Mouse (Mus musculus) bone marrow macrophage, adult 2 months (primary cell): Measurements from ENCODE around the gene Atp7a. TPM values are rescaled to one million over a fixed set of nuclear protein-coding genes. Genes with fewer than 3 reads are reported as not detected.

Source experiments
- H3K27ac ChIP-seq: 2 replicates; pipeline ENCODE4 v1.5.1; 2012; ENCODE audit warnings: low read depth, low read length; ENCODE audit not compliant: insufficient read depth
- H3K4me1 ChIP-seq: 2 replicates; pipeline ENCODE4 v1.6.1; 2012; ENCODE audit warnings: low read length; ENCODE audit not compliant: control insufficient read depth, insufficient read depth
- H3K4me3 ChIP-seq: 2 replicates; pipeline ENCODE4 v1.5.1; 2012; ENCODE audit warnings: mild to moderate bottlenecking, low read length, moderate library complexity; ENCODE audit not compliant: insufficient read depth
- CTCF ChIP-seq: IDR thresholded peaks from 2 replicates; pipeline ENCODE4 v1.5.1; 2012; ENCODE audit warnings: low read depth, mild to moderate bottlenecking, low read length, moderate library complexity
- POLR2A ChIP-seq: IDR thresholded peaks from 2 replicates; pipeline ENCODE4 v1.6.1; 2012; ENCODE audit warnings: mild to moderate bottlenecking, low read depth, low read length, borderline replicate concordance
- polyA plus RNA-seq: library from polyadenylated mRNA; stranded (reverse); fragments of >200 nt; gene quantifications from 2 replicates; pipeline ENCODE4 v1.2.4, GENCODE M21; 2012; ENCODE audit not compliant: missing spikeins, insufficient read depth, insufficient read length

The Atp7a gene
- polyA plus RNA-seq, 1 experiment, result 20.3 TPM

DNA sequence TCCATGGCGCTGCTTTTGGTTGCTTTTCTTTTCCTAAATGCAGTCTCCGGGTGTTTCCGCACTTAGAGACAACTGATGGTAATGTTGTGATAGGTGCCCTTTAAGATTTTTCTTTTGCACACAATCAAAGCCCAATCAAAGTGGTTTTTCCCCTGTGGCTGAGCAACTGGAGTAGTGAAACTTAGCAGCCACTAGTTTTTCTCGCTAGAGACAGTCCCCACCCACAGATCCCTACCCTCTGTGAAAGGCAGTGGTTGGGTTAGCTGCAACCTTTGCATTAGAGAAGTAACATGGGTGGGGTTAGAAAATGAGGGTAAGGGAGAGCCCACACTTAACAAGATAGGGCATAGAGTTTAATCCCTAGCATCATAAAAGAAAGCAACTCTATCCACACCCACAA is 108.4 kb downstream of the Atp7a start:
- peak overlapping the region; percentile 100 for H3K27ac ChIP-seq
- peak overlapping the region; percentile 55 for H3K4me3 ChIP-seq
- peaks cover 38% of the 10 kb centered on the region for H3K4me1 ChIP-seq
- TF ChIP-seq CTCF, result no peak

- Histone ChIP-seq H3K4me1 (peaks cover 38% of the 10 kb centered on the region), H3K27ac (peak overlapping the region; percentile 100), H3K4me3 (no peak overlapping the region)
- TF ChIP-seq CTCF (no peak), POLR2A (no peak)
Measured at GRCm38 (mm10) chrX:106135916-106136575, 109.0 kb downstream of the Atp7a start.

DNA sequence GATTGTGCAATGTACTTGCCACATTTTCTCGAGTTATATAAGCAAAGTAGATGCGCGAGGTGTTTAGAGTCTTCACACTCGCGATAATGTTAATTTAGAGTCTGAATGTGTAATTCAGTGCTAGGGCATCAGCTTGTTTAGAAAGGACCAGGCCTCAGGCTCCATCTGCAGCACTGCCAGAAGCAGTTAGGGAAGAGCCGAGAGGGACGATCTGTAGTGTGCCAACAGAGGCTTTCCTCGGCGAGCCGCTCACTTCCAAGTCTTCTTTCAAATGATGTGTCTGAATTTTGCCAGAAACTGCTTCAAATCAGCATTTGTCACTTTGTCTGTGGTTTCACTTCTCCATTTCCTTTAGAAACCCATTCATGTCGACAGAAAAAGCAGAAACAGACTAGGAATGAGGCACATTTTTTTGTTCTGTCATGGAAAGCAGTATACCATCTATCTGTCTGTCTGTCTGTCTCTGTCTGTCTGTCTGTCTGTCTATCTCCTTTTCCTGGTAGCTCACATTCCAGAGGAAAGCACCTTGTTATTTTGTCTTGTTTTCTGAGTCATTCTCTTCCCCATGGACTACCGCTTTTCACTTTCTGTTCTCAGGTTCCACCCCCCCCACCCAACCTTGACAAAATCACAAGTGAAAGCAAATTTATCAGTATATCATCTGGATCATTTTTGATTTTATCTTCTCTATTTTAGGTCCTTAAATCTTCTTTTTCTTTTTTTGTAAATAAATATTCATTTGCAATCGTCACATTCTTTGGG is 112.4 kb downstream of the Atp7a start:
- TF ChIP-seq POLR2A (no peak), CTCF (no peak)
- Histone ChIP-seq H3K4me1 (peaks cover 34% of the 10 kb centered on the region), H3K27ac (peak overlapping the region; percentile 97), H3K4me3 (peak overlapping the region; percentile 17; the same call in 1 of the 2 replicates)

- Histone ChIP-seq H3K27ac (peak within 1 kb of the TSS; percentile 95), H3K4me1 (peaks cover 39% of the 10 kb centered on the region), H3K4me3 (peak within 1 kb of the TSS; percentile 63)
- TF ChIP-seq POLR2A (no peak), CTCF (no peak)
Measured at GRCm38 (mm10) chrX:106142936-106143335, 115.9 kb downstream of the Atp7a start, which contains the start of gene Tlr13. Tlr13 (plus strand) TSS chrX:106143204.

DNA sequence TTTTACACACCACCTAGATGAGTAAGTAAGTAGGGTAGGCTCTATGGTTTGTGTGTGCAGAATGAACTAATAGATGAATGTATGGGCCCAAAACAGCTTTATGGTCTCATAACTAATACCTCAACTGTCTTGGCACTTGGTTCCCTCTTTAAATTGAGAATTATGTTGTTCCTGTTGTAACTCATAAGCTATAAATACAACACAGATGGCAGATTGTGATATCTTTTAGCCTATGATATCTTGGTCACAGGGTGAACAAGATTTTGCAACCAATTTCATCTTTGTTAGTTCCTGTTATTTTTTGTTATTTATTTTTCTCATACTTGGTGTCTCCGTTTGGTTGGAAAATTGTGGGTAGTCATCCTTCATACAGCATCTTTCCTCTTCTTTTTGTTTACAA is 121.1 kb downstream of the Atp7a start:
- Histone ChIP-seq H3K27ac (peak overlapping the region; percentile 99), H3K4me3 (no peak overlapping the region), H3K4me1 (peaks cover 47% of the 10 kb centered on the region)
- TF ChIP-seq POLR2A (no peak), CTCF (no peak)

DNA sequence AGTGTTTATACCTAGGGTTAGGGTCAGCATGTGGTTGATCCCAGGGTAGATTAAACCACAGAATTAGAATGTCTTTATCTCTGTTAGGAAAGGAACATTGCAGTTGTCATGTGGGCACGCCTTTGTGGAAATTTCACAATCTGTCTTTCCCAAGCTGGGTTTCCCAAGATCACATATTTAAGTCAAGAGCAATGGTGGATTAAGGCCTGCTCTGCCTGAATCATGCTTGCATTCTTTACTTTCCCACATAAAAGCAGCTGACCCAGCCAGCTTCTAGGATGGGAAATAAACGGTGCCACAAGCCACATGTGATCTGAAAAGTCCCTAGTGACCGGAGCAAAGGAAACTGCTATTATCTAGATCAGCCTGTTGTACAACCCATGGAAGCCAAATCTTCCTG is 122.4 kb downstream of the Atp7a start:
- peaks cover 50% of the 10 kb centered on the region for H3K4me1 ChIP-seq
- TF ChIP-seq CTCF, result no peak
- no peak for TF ChIP-seq POLR2A
- H3K27ac ChIP-seq, result peak overlapping the region; percentile 99
- peak overlapping the region; percentile 14; the same call in 1 of the 2 replicates for H3K4me3 ChIP-seq

DNA sequence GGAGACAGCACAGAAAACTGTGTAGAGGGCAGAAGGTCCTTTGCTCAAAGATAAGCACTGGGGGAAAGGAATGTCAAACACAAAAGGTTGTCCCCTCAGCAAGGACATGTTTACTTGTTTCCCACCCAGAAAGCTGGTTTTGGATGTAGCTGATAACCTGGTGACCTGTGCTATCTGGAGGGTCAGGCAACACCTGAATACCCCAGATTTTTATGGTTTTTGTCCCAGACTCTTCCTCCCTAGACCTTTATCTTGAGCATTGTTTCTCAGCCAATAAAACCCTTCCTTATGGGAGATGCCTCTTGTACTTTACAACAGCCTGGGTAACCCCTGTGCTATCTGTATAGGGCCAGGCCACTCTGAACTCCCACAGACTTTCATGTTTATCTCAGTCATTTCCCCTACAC is 127.1 kb downstream of the Atp7a start:
- H3K27ac ChIP-seq, result no peak overlapping the region

DNA sequence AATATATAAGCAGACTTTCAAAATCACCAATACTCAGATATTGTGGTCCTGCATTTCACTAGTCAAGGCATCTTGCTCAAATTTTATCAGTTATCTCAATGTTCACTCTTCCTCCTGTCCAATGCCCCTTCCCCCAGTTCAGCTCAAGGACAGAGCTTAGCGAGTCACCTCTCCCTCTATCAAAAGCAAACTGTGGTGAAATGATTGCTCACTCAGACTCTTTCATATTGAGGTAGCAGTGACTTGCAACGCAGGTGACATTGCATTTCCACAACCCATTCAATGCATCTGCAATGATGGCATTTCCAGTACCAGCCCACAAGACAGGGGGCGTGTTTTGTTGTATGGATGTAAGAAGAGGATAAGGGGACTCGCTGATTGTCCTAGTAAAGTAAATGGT is 128.8 kb downstream of the Atp7a start:
- H3K4me1 ChIP-seq, result peaks cover 16% of the 10 kb centered on the region
- TF ChIP-seq CTCF (no peak), POLR2A (no peak)
- H3K27ac ChIP-seq, result no peak overlapping the region
- H3K4me3 ChIP-seq, result no peak overlapping the region

More for the DNA sequence above, 127.1 kb downstream of the Atp7a start:
- peaks cover 29% of the 10 kb centered on the region for H3K4me1 ChIP-seq
- no peak overlapping the region for H3K4me3 ChIP-seq
- TF ChIP-seq POLR2A (no peak), CTCF (no peak)

DNA sequence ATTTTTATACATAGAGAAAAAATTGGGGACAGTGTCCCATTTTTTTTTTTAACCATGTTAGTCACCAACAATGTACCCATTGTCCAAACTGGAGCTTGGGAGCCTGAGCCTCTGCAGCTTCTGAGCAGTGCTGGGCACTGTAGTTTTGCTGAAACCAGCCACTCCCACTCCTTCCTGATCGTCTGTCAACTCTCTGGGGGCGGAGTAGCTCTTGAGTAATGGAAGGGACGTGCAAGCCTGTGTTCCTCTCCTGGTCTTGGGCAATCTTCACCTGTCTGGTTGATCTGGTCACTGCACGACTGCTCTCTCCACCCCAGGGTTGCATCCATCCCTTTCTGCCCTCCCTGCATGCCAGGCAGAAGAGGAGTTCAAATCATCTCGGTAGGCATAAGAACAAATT is 136.9 kb downstream of the Atp7a start:
- H3K27ac ChIP-seq, result no peak overlapping the region
- TF ChIP-seq POLR2A, result no peak
- no peak for TF ChIP-seq CTCF
- peaks cover 2% of the 10 kb centered on the region; the same call in 1 of the 2 replicates for H3K4me1 ChIP-seq
- no peak overlapping the region for H3K4me3 ChIP-seq

DNA sequence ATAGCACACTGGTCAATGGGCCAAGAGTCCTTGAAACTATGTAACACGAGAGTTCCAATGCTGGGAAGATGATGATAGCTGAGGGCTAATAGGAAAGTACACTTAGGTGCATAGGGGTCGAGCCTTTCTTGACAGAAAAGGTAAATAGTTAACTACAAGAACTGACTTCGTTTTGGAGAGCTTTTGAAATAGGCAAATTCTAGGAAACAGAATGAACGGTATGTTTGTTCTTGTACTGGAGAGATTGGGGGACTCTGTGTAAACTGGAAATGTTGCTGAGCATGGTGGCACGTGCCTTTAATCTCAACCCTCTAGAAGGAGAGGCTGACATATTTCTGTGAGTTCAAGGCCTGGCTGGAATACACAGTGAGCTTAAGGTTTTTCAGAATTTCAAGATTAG is 137.5 kb downstream of the Atp7a start:
- Histone ChIP-seq H3K4me1 (peaks cover 2% of the 10 kb centered on the region; the same call in 1 of the 2 replicates), H3K27ac (no peak overlapping the region), H3K4me3 (no peak overlapping the region)
- TF ChIP-seq POLR2A (no peak), CTCF (no peak)
